Mouse (Mus musculus) ES-Bruce4 (cell line): ENCODE results near the gene Hmx3. TPM values are rescaled to one million over a fixed set of nuclear protein-coding genes. Genes with fewer than 3 reads are reported as not detected.

Experiments used
- H3K27ac ChIP-seq: 2 replicates; pipeline ENCODE4 v1.5.1; 2012; ENCODE audit warnings: low read length, inconsistent platforms; ENCODE audit not compliant: insufficient read depth
- H3K27me3 ChIP-seq: 2 replicates; pipeline ENCODE4 v1.6.1; 2012; ENCODE audit warnings: mild to moderate bottlenecking, low read length, inconsistent platforms; ENCODE audit not compliant: control insufficient read depth, poor library complexity, insufficient read depth, severe bottlenecking
- H3K36me3 ChIP-seq: 2 replicates; pipeline ENCODE4 v1.6.1; 2012; ENCODE audit warnings: inconsistent platforms, mild to moderate bottlenecking, low read length, moderate library complexity; ENCODE audit not compliant: control insufficient read depth, poor library complexity, insufficient read depth, severe bottlenecking
- H3K4me1 ChIP-seq: one replicate; pipeline ENCODE4 v1.8.1; 2011; ENCODE audit warnings: low read length; ENCODE audit not compliant: control insufficient read depth, insufficient read depth
- H3K4me3 ChIP-seq: 2 replicates; pipeline ENCODE4 v1.5.1; 2011; ENCODE audit warnings: low read depth, mild to moderate bottlenecking, low read length
- H3K9ac ChIP-seq: 2 replicates; pipeline ENCODE4 v1.6.1; 2012; ENCODE audit warnings: low read depth, mild to moderate bottlenecking, inconsistent platforms; ENCODE audit not compliant: poor library complexity, severe bottlenecking
- H3K9me3 ChIP-seq: replicated peaks from 2 replicates; pipeline ENCODE4 v1.6.1; 2012; ENCODE audit warnings: mild to moderate bottlenecking, low read length, inconsistent platforms; ENCODE audit not compliant: control insufficient read depth, poor library complexity, insufficient read depth, severe bottlenecking
- CTCF ChIP-seq: IDR thresholded peaks from one replicate; pipeline ENCODE4 v1.8.1; 2011; ENCODE audit warnings: low read depth, low read length
- EP300 ChIP-seq: IDR thresholded peaks from 2 replicates; pipeline ENCODE4 v1.6.1; 2011; ENCODE audit warnings: low read depth, low read length; ENCODE audit not compliant: insufficient read depth
- POLR2A ChIP-seq: IDR thresholded peaks from one replicate; pipeline ENCODE4 v1.8.1; 2011; ENCODE audit warnings: low read length; ENCODE audit not compliant: insufficient read depth
- polyA plus RNA-seq: library from polyadenylated mRNA; stranded (reverse); fragments of >200 nt; gene quantifications from 2 replicates; pipeline ENCODE4 v1.2.4, GENCODE M21; 2011; ENCODE audit warnings: low read depth; ENCODE audit not compliant: missing spikeins, insufficient read depth, insufficient read length

The Hmx3 gene
- polyA plus RNA-seq, 1 experiment: not detected

DNA sequence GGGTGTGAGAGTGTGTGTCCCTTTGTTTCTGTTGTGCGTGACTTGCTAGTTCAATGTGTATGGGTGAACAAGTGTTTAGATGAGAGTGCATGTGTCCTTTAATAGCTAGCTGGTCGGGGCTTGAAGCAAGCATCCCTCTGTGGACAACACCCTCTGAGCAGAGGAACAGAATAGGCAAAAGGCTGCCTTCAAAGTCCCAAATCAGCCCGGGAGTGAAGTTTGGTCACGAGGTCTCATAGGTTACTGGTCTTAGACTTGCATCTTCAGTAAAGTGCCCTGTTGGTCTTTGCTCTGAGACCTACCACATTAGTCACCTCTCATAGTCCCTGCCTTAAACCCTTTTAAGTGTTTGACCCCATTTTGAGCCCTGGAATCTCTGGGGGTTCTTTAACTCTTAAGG, 8.8 kb downstream of the Hmx3 start:
- Histone ChIP-seq H3K9me3 (no peaks in the 10 kb centered on the region), H3K27me3 (peaks cover 59% of the 10 kb centered on the region), H3K36me3 (no peaks in the 10 kb centered on the region), H3K9ac (no peak overlapping the region), H3K4me1 (no peaks in the 10 kb centered on the region), H3K4me3 (no peak overlapping the region), H3K27ac (no peak overlapping the region)
- TF ChIP-seq EP300 (no peak), CTCF (no peak), POLR2A (no peak)

DNA sequence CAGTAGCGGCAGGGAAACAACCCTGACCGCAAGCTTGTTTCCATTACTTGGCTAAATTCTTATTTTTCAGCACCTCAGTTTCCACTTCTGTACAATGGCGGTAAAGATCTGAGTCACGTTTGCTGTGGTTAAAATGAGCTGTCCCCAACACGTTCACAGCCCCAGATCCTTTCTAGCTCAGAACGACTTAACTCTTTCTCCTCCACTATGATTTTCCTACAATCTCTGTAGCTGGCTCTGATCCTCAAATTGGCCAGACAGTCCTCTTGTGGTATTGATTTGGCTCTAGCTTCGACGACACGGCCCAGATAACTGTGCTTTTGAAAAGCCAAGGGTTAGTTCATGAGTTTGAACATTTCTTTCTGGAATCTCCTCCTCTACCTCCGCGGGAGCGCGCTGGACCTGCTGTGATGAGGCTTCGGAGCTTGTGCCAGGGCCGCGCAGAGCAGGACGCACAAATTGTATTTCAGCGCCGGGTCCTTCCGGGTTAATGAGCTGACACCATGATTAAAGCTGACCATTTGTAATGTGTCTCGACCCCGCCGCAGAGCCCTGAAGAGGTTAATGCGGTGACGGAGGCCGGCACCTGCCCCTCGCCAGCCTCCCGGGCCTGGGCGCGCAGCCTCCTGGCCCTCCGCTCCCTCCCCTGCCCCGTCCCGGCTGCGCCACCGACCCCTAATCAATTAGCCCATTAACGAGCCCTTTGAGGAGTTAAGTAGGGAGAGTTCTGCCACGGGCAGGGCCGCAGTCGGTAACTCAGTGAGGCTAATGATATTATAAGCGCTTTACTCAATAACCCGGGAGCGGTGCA, 9.5 kb downstream of the Hmx3 start:
- H3K27me3 ChIP-seq: peaks cover 64% of the 10 kb centered on the region
- H3K4me1 ChIP-seq: no peaks in the 10 kb centered on the region
- no peaks in the 10 kb centered on the region for H3K36me3 ChIP-seq
- TF ChIP-seq EP300 (no peak), CTCF (no peak), POLR2A (no peak)
- no peak overlapping the region for H3K27ac ChIP-seq
- peak overlapping the region; percentile 40; the same call in 1 of the 2 replicates for H3K4me3 ChIP-seq
- no peak overlapping the region for H3K9ac ChIP-seq
- H3K9me3 ChIP-seq: no peaks in the 10 kb centered on the region

DNA sequence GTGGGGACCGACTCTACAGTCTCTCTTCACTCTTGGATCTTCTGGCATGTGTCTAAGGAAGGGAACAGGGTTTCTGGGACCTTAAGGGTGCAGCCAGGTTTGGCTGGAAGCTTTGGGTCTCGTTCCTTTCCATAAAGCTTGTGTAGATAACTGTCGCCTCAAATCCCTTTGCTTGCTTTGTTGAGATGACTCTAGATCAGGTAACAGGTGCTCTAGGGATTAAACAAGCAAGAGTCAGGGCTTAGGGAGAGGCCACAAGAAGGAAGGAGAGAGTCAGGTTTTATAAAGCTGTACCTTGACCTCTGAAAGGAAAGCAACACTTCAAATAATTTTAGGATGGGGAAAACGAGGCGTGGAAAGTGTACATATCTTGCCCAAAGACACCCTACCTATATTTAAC, 10.1 kb downstream of the Hmx3 start:
- Histone ChIP-seq H3K27me3 (peaks cover 60% of the 10 kb centered on the region), H3K9me3 (no peaks in the 10 kb centered on the region), H3K27ac (no peak overlapping the region), H3K4me1 (no peaks in the 10 kb centered on the region), H3K36me3 (no peaks in the 10 kb centered on the region), H3K4me3 (peak overlapping the region; percentile 40; the same call in 1 of the 2 replicates), H3K9ac (no peak overlapping the region)
- TF ChIP-seq POLR2A: no peak
- no peak for TF ChIP-seq EP300
- no peak for TF ChIP-seq CTCF

DNA sequence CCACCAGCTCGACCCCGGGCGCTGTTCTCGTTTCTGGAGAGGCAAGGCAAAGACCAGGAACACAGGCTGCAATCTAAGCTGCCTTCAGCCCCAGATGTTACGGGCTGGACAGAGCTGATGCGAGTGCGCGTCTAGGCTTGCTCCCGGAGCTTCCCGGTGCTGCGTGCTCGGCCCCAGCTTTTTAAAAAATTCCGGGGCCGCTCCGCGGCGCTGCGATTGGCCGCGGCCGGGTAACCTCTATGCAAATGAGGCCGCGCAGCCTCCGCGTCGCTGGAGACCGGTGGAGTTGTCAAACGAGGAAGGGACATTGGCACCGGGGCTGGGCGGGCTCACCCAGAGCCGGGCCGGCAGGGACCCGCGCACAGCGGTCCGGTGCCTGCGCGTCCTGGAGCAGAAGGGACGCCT, 11.1 kb downstream of the Hmx3 start:
- peak overlapping the region; percentile 46 for H3K9ac ChIP-seq
- TF ChIP-seq CTCF: no peak
- TF ChIP-seq POLR2A: no peak
- no peak for TF ChIP-seq EP300
- peaks cover 55% of the 10 kb centered on the region for H3K27me3 ChIP-seq
- no peak overlapping the region for H3K27ac ChIP-seq
- no peaks in the 10 kb centered on the region for H3K9me3 ChIP-seq
- H3K4me1 ChIP-seq: no peaks in the 10 kb centered on the region
- no peaks in the 10 kb centered on the region for H3K36me3 ChIP-seq
- H3K4me3 ChIP-seq: peak overlapping the region; percentile 60

- H3K9ac ChIP-seq: peak overlapping the region; percentile 46
- no peaks in the 10 kb centered on the region for H3K9me3 ChIP-seq
- H3K27me3 ChIP-seq: peaks cover 53% of the 10 kb centered on the region
- no peaks in the 10 kb centered on the region for H3K4me1 ChIP-seq
- TF ChIP-seq POLR2A (no peak), CTCF (no peak), EP300 (no peak)
- H3K4me3 ChIP-seq: peak overlapping the region; percentile 60
- no peak overlapping the region for H3K27ac ChIP-seq
- no peaks in the 10 kb centered on the region for H3K36me3 ChIP-seq
Observed at GRCm38 (mm10) chr7:131554341-131555180, 11.9 kb downstream of the Hmx3 start.
